Mouse (Mus musculus) A20 (cell line): ENCODE data around the gene Sync.

Experiments used
- DNase-seq: peaks from one replicate; pipeline ENCODE4 v3.0.0-alpha.2; 2011; ENCODE audit warnings: low read depth, low spot score

The Sync gene

GRCm38 (mm10) chr4:129287472-129287981 is at the start of gene Sync:
TSS of gene Sync (plus strand) at chr4:129287617.
- DNase-seq, result no peak

- DNase-seq, result no peak
These were observed 49.5 kb upstream of the Sync start for GRCm38 (mm10) chr4:129237843-129238441.

- DNase-seq, result peak; percentile 29
These were observed 48.8 kb upstream of the Sync start for GRCm38 (mm10) chr4:129238579-129239016.

GRCm38 (mm10) chr4:129239075-129239474 is 48.3 kb upstream of the Sync start:
- DNase-seq, result peak; percentile 84

- DNase-seq, result no peak
These were observed 45.5 kb upstream of the Sync start for GRCm38 (mm10) chr4:129241898-129242297.

DNA sequence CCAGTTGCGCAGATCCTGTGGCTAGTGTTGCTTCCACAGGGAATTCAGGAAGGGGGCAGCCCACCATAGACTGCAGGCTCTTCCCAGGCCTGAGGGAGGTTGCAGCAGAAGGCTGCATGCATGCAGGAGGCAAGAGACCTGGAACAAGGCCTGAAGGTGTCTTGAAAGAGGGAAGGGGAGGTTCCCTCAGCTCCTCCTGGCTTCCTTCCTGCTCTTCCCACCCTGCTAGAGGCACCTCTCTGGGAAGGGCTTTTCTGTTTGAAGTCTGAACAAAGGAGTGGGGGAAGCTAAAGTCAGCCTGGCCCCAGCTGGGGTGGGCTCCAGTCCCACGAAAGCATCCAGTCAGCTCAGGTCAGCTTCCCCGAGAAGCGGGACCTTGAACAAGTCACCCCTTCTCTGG is 45.1 kb upstream of the Sync start:
- no peak for DNase-seq

DNA sequence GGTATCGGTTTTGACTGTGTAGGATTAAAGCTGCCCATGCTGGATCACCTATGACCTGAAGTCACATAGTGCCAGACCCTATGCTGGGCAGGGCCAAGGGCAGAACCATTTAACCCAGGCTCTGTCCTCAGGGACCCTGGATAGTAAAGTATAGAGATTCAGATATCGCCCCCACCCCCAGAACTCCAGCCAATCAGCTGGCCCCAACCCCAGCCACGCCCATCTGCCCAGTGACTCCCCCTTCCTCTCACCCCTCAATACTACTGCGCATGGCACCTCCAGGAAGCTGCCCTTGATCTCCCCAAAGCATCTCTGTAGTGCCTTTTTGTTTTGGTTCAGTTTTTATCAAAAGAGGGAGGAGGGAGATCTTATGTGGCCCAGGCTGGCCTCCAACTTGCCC is 44.7 kb upstream of the Sync start:
- DNase-seq, result no peak

- DNase-seq, result no peak
These were observed 42.6 kb upstream of the Sync start for GRCm38 (mm10) chr4:129244802-129245201.

DNA sequence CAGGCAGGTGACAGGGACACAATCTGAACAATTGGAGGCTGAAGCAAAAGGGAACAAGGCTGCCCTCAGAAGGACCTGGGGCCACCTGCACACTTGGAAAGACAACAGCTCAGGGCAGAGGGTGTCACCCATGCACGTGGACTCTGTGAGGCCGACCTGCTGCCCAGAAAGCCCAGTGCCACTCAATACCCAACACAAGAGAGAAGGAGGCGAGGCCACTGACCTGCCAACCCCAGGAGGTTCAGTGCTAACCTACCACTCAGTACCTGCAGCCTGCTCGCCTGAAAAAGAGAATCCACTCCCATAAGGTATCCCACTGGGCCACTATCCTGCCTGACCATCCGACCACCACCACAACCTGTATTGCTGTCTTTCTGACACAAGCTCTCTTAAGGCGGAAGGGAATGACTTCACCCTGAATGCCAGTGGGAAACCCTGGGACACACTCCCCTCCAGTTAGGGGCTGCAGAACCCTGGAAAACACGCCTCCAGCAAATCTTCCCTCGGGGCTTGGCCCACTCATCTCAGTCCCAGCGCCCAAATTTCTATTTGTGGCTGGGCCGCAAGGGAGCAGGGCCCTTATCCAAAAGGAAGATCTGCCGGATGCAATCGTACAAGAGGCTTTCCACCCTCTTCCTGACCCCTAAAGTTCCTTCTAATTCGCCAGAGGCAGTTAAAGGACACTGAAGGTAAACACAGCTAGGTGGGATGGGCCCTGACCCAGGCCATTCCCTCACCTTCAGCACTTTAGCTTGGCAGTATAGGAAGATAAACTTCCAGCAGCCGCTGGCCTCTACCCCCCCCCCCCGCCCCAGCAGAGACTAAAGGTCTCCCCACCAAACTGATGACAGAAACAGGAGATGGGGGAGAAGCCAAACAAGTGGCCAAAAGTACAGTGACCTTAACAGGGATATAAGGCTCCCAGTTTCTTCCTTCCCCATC is 40.8 kb upstream of the Sync start:
- no peak for DNase-seq

DNA sequence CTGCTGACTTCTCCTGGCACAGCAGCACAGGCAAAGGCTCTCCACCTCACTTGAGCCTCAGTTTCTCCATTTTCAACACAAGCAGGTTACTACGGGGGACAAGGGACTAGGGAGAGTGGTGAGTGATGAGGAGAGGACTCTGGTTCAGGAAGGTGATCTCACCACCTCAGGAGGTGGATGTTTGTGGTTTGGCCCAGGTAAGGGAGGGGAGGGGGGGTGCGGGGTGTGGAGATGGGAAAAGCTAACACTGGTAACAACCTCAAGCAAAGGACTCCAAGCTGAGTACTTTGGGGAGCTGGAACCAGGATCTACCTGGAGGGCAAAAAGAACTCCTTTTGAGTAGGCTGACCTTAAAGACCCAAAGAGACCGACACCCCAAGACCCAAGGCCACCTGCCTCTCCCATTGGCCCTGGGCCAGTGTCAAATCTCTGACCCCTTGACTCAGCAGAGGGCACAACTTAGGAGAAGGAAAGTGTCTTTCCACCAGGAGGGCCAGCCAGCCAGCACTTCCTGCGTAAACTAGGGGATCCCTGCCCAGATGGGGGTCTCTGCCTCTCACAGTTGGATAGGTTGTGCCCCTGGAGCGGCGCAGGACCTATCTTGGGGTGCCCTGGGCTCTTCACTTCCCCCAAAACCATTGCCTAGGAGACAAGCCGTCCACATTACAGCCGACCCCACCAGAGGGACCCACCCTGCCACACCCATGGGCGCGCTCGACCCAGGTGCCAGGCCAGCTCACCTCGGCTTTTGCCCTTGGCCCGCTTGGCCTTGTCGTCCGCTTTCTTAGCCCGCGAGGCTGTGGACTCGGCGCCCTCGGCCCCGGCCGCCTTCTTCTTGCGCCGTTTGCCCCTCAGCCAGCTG is 39.8 kb upstream of the Sync start:
- peak; percentile 29 for DNase-seq

DNA sequence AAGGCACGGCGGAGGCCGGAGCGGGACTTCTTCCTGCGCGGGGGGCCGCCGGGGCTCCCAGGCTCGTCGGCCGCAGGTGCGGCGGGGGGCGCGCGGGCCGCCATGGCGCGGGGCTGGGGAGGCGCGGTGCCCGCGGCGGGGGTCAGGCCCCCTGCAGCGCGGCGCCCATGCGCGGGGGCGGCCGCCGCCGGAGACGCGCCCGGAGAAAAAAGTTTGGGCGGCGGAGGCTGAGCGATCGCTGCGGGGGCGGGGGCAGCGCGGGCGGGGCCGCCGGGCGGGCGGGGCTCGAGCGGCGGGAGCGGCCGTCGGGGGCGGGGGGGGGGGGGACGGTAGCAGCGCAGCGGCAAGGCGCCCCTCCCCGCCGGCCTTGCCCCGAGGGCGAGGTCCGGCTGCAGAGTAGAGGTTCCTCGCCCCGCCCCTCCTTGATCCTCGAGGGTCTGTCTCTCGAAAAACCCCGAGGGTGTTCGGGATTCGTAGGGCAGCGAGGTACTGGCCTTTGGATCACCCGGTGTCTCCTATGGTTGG is 39.1 kb upstream of the Sync start:
- no peak for DNase-seq

DNA sequence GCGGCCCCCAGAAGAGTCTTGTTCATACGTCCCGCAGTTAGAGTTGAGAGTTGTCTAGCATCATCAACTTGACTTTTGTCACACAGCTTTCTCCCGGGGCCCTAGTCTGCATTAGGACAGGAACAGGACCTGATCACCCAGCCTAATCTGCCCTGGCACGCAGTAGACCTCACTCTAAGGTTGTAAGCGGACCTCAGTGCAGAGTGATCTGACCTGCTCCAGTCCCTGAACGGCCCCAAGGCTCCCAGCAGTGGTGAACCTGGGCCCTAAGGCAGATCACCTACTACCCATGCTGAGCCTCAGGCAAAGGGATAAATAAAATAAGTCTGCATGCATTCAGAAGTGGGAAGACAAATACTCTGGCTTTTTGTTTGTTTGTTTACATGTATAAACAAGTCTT is 38.1 kb upstream of the Sync start:
- DNase-seq, result no peak

DNA sequence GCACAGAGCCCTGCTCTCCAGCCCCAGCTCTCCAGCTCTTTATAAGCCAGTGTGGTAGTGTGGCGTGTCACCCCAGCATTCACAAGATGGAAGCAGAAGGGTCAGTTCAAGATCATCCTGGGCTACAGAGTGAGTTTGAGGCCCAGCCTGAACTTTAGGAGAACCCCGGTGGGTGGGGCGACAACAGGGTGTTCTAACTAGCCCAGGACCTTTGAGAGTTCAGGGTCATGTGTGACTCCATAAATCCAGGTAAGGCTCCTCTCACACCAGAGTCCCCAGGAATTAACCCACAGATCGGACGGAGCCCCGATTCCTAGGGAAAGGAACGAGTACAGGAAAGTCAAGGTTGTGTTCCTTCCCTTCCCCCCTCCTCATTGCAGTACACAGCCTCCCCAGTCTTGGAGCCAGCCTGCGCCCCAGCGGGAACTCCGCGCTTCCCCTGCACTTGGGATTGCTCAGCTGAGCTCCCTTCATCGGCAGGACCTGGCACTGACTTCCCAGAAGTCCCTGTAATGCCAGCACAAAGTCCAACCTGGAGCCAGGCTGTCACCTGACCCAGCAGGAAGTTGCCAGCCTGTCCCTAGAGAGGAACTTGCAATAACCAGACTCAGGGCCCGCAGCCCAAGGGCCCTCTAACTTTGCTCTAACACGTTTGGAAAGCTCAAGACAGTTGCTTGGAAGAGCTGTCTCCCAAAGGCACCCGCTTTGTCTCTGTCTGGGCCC is 36.5 kb upstream of the Sync start:
- DNase-seq, result no peak

- no peak for DNase-seq
These were observed 35.8 kb upstream of the Sync start for GRCm38 (mm10) chr4:129251482-129252125.

DNA sequence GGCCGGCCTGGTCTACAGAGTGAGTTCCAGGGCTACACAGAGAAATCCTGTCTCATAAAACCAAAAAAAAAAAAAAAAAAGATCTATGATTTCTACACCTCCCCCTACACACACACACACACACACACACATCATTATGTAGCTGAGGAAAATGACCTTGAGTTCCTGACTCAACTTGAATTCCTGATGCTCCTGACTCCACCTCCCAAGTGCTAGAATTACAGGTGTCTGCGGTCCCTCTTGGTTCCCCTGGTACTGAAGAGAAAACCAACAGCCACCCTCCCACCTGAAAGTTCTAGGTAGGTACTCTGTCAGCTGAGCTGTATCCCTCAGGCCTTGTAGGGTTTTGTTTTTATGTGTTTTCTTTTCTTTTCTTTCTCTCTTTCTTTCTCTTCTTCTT is 34.9 kb upstream of the Sync start:
- DNase-seq, result no peak

- DNase-seq, result no peak
These were observed 32.8 kb upstream of the Sync start for GRCm38 (mm10) chr4:129254571-129254970.

- DNase-seq, result no peak
These were observed 30.7 kb upstream of the Sync start for GRCm38 (mm10) chr4:129256450-129257380.

- no peak for DNase-seq
These were observed 28.3 kb upstream of the Sync start for GRCm38 (mm10) chr4:129259101-129259500.

DNA sequence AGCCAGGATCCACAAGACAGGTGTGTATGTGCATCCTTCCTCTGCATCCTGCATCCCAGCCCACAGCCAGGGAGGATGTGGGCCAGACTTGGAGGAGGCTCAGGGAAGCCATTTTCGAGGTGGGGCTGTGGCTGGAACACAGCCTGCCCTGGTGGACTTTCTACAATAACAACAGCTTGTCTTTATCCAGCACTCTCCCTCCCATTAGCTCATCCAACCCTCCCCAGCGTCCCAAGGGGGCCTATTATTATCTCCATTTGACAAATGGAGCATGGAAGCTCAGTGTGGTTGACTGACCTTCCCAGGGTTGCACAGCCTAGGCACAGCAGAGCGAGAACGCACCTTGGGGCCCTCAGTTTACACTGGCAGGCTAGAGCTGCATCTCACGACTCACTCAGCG is 26.7 kb upstream of the Sync start:
- no peak for DNase-seq
